Mouse (Mus musculus) embryonic fibroblast, embryonic 13.5 days (primary cell): ENCODE measurements around the gene Gm10322. TPM values are rescaled to one million over a fixed set of nuclear protein-coding genes. Genes with fewer than 3 reads are reported as not detected.
A peak's percentile ranks its signal among the peaks of the same experiment; 100 is the strongest.

Experiments
- H3K27ac ChIP-seq: 2 replicates; pipeline ENCODE4 v1.5.1; 2012; ENCODE audit warnings: low read length, control low read depth, inconsistent platforms; ENCODE audit not compliant: insufficient read depth
- H3K4me1 ChIP-seq: 2 replicates; pipeline ENCODE4 v1.6.1; 2011; ENCODE audit warnings: low read length; ENCODE audit not compliant: control insufficient read depth, insufficient read depth
- H3K4me3 ChIP-seq: 2 replicates; pipeline ENCODE4 v1.5.1; 2011; ENCODE audit warnings: mild to moderate bottlenecking, control low read depth, low read length; ENCODE audit not compliant: insufficient read depth
- CTCF ChIP-seq: IDR thresholded peaks from 2 replicates; pipeline ENCODE4 v1.5.1; 2011; ENCODE audit warnings: mild to moderate bottlenecking, control low read depth, low read length, moderate library complexity, borderline replicate concordance; ENCODE audit not compliant: insufficient read depth
- POLR2A ChIP-seq: IDR thresholded peaks from 2 replicates; pipeline ENCODE4 v1.6.1; 2011; ENCODE audit warnings: low read depth, mild to moderate bottlenecking, control low read depth, low read length, moderate library complexity
- polyA plus RNA-seq: library from polyadenylated mRNA; stranded (reverse); fragments of >200 nt; gene quantifications from 2 replicates; pipeline ENCODE4 v1.2.4, GENCODE M21; 2011; ENCODE audit warnings: low read depth; ENCODE audit not compliant: missing spikeins, insufficient read length

Gm10322 gene
- polyA plus RNA-seq, result not detected in 2 replicates

DNA sequence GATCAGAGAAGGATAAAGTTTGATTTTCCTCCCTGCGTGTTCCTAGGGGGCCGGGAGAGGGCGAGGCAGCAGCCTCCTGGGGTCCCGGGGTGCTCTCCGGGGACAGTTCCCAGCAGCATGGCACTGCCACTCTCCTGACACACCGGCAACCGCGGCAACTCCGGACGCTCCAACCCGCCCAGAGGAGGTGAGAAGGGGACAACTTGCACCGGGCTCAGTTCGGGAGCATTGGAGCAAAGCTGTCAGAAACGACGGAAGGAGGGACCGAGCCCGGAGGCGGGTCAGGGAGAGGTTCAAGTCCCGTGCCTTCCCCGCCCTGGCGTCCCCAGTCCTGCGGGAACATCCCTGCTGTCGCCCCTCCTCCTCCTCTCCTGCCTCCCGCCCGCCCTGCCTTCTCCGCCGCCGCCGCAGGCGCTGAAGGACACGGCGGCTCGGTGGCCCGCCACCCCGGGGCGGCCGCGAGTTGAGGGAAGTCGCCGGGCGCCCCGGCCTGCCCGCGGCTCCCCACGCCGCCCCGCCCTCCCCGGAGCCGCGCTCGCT is at the start of gene Gm10322:
Gene Gm10322, plus strand, starts transcription at position 83 of the 540 bp plus-strand sequence.
- Histone ChIP-seq H3K4me1 (peaks cover 3% of the 10 kb centered on the region), H3K4me3 (peak within 1 kb of the TSS; percentile 82), H3K27ac (peak within 1 kb of the TSS; percentile 15; the same call in 1 of the 2 replicates)
- TF ChIP-seq CTCF (no peak), POLR2A (no peak)

- peaks cover 13% of the 10 kb centered on the region for H3K4me1 ChIP-seq
- no peak overlapping the region for H3K4me3 ChIP-seq
- peak overlapping the region; percentile 25; the same call in 1 of the 2 replicates for H3K27ac ChIP-seq
- TF ChIP-seq CTCF (no peak), POLR2A (no peak)
Observed at GRCm38 (mm10) chr10:59566968-59567367, 48.9 kb upstream of the Gm10322 start.

DNA sequence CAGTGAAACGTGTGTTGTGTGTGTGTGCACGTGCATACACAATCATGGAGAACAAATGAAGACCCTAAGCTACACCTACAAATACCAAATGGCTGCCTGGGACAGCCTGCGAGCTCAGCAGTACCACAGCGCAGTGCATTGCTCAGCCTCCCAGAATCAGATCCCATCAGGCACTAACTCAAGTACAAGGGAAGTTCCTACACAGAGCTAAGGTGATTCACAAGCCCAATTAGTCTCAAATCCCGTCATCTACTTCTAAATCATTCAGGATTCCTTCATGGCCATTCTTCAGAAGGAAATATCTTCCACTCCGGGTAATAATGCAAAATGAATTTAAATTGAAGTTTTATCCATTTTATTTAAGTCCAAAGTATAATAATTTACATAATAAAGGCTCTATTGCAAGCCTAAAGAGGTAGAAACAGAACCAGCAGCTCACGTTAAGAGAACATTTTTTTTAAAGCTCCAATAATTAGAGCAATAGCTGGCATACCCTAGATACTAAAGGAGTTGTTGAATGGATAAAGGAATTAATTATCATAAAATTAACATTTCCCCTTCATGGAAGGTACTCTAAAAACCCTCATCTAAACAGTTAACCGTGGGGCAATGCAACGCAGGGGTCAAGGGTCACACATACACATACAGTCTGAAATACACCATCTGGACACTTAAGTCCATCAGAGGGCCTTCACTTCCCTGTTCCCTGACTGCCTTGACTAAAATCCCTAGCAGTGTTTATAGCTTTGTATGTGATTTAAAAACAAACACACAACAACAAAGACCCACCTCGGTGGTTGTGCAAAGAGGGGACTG is 47.0 kb upstream of the Gm10322 start:
- no peak overlapping the region for H3K4me3 ChIP-seq
- no peak for TF ChIP-seq CTCF
- TF ChIP-seq POLR2A, result no peak
- peaks cover 13% of the 10 kb centered on the region for H3K4me1 ChIP-seq
- H3K27ac ChIP-seq, result no peak overlapping the region

DNA sequence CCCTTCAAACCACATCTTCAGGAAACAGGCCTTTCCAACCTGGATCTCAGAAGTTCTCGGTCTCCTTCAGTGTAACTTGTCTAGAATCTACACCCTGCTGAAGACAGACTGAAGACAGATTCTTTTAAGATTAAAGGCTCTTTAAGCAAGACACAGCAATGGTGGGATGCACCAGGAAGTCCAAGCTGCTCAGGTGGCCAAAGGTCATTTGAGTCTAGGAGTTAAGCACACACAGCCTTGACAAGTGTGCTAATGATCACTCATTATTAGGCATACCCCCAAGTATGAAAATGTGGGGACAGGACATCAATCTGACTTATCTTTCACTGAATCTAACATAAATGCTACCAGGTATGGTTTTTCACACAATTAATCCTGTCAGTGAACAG is 46.4 kb upstream of the Gm10322 start:
- no peak overlapping the region for H3K27ac ChIP-seq
- no peak overlapping the region for H3K4me3 ChIP-seq
- no peak for TF ChIP-seq POLR2A
- TF ChIP-seq CTCF, result no peak
- peaks cover 13% of the 10 kb centered on the region for H3K4me1 ChIP-seq

DNA sequence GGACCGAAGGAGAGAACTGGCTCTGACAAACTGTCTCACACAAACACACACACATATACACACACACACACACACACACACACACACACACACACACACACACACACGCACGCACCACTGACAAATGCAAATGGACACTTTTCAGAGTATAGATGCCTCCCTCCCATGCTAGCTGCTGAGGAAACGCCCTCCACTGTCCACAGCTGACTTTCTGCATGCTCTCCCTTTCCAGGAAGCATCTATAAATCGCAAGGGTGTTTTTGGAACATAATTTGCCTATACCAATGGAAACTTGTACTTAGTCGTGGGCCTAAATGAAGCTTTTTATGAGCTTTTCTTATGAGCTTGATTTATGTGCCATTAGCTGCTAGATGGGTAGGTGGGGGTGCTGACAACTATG is 45.5 kb upstream of the Gm10322 start:
- no peak for TF ChIP-seq CTCF
- TF ChIP-seq POLR2A, result no peak
- no peak overlapping the region for H3K4me3 ChIP-seq
- H3K4me1 ChIP-seq, result peaks cover 8% of the 10 kb centered on the region; the same call in 1 of the 2 replicates
- no peak overlapping the region for H3K27ac ChIP-seq

DNA sequence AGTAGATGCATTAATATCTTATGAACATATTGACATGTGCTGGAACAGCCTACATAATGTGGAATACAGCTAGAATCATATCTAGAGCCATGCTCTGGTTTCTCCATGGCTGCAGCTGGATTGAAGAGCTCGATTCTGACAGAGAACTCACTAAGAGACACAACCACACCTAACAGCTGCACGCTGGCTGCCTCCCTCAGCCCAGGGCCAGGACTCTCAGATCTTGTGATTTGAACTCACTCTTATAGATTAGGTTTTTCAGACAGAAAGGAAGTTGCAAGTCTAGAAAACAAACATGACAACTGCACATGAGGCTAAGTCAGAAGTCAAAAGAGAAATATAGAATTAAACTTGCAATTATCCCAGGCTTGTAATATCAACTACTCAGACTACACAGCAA is 45.1 kb upstream of the Gm10322 start:
- Histone ChIP-seq H3K27ac (no peak overlapping the region), H3K4me1 (peaks cover 4% of the 10 kb centered on the region; the same call in 1 of the 2 replicates), H3K4me3 (no peak overlapping the region)
- no peak for TF ChIP-seq CTCF
- TF ChIP-seq POLR2A, result no peak

DNA sequence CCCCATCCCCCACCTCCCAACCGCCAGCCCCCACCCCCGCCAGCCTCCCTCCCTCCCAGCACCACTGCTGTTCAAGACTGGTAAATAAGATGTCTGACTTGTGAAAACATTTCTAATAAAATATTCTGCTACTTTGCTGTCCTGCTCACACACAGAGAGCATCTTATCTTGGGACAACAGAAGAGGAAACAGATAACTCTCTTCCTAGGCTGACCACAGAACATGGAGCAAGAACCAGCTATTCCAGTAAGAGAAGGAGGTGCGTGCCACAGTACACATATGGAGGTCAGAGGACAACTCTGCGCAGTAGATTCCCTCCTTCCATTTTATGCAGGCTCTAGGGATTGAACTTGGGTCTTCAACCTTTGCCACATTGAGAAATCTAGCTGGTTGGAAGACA is 44.6 kb upstream of the Gm10322 start:
- H3K4me3 ChIP-seq, result no peak overlapping the region
- peaks cover 8% of the 10 kb centered on the region for H3K4me1 ChIP-seq
- H3K27ac ChIP-seq, result no peak overlapping the region
- TF ChIP-seq CTCF (no peak), POLR2A (no peak)

DNA sequence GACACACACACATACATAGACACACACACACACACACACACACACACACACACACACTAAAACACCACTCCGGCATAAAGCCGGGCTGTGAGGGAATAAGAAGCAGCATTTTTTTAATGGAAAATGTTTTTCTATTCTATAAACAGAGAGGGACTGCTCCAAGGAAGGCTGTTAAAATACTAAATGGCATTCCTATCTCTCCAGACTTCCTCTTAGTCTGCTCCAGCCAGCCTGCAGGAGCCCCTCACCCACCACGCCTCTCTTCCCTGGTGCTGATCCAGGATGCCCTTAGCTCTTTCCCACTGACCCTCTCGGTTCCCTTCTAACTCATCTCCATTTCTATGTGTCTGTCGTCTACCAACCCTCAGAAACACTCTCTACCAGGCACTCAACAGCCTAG is 43.9 kb upstream of the Gm10322 start:
- Histone ChIP-seq H3K4me3 (no peak overlapping the region), H3K27ac (no peak overlapping the region), H3K4me1 (peaks cover 9% of the 10 kb centered on the region)
- TF ChIP-seq POLR2A (no peak), CTCF (no peak)

DNA sequence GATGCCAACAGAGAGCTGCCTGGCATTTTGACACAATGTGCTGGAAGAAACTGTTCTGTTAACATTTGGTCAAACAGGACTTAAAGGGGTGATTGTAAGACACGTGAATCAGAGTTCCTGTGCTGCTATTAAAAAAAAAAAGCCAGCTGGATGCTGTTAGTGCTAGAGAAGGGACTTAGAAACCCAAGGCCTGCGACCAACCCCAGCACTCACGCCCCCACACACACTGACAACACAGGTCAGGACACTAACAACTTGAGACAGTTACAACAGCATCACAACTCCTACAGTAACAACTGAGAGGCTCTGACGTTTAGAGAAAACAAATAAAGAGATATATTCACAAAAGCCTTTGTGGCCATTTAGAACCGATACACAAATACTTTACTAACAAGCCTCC is 39.6 kb upstream of the Gm10322 start:
- Histone ChIP-seq H3K4me3 (no peak overlapping the region), H3K4me1 (peaks cover 14% of the 10 kb centered on the region), H3K27ac (peak overlapping the region; percentile 94)
- no peak for TF ChIP-seq CTCF
- no peak for TF ChIP-seq POLR2A
